Mouse (Mus musculus): ENCODE results near the gene Tmem121. TPM values are rescaled to one million over a fixed set of nuclear protein-coding genes. Genes with fewer than 3 reads are reported as not detected.

Gene Tmem121
- polyA plus RNA-seq, 1 experiment from 2014 or later, result 1.2 TPM

GRCm38 (mm10) chr12:113220447-113220846 is 34.7 kb downstream of the Tmem121 start:
- no peak overlapping the region for H3K4me2 ChIP-seq (replicated peaks; ENCODE audit: low read depth, low read length)
- H3K27me3 ChIP-seq (replicated peaks; ENCODE audit: insufficient read depth, low read length), result no peaks in the 10 kb centered on the region
- no peak overlapping the region for H3K4me3 ChIP-seq (ENCODE audit: low read depth, low read length)
- peak; percentile 32 for ATAC-seq
- no peak overlapping the region for H3K9ac ChIP-seq (replicated peaks; ENCODE audit: low read depth)
- 37% methylated on average over 4 of the region's 4 CpGs for WGBS
- no peaks in the 10 kb centered on the region for H3K4me1 ChIP-seq (ENCODE audit: insufficient read depth, low read depth, low read length)
- TF ChIP-seq EP300 (IDR thresholded peaks at IDR 0.05) (no peak), CTCF (IDR thresholded peaks at IDR 0.05) (peak; percentile 75)
- H3K36me3 ChIP-seq (ENCODE audit: insufficient read depth, low read length), result no peaks in the 10 kb centered on the region
- H3K27ac ChIP-seq (ENCODE audit: low read length), result no peak overlapping the region
- peak; percentile 75 for DNase-seq (ENCODE audit: low spot score)
- H3K9me3 ChIP-seq (ENCODE audit: low read length), result no peaks in the 10 kb centered on the region

- ATAC-seq (no peak; the same call in 1 of the 2 replicates), DNase-seq (ENCODE audit: low spot score) (peak; percentile 21)
- Histone ChIP-seq H3K4me2 (replicated peaks; ENCODE audit: low read depth, low read length) (no peak overlapping the region), H3K27me3 (replicated peaks; ENCODE audit: insufficient read depth, low read length) (no peaks in the 10 kb centered on the region), H3K4me1 (ENCODE audit: insufficient read depth, low read depth, low read length) (no peaks in the 10 kb centered on the region), H3K9ac (replicated peaks; ENCODE audit: low read depth) (no peak overlapping the region), H3K27ac (ENCODE audit: low read length) (no peak overlapping the region), H3K4me3 (ENCODE audit: low read depth, low read length) (no peak overlapping the region), H3K36me3 (ENCODE audit: insufficient read depth, low read length) (no peaks in the 10 kb centered on the region), H3K9me3 (ENCODE audit: low read length) (no peaks in the 10 kb centered on the region)
- 68% methylated on average over 9 of the region's 9 CpGs for WGBS
- TF ChIP-seq EP300 (IDR thresholded peaks at IDR 0.05), result no peak
- TF ChIP-seq CTCF (IDR thresholded peaks at IDR 0.05), result peak; percentile 67
These were observed 35.6 kb downstream of the Tmem121 start for GRCm38 (mm10) chr12:113221289-113221688.

GRCm38 (mm10) chr12:113222121-113222636 is 36.4 kb downstream of the Tmem121 start:
- no peaks in the 10 kb centered on the region for H3K9me3 ChIP-seq (ENCODE audit: low read length)
- ATAC-seq, result peak; percentile 50
- TF ChIP-seq CTCF (IDR thresholded peaks at IDR 0.05) (peak; percentile 80), EP300 (IDR thresholded peaks at IDR 0.05) (no peak)
- no peak overlapping the region for H3K4me3 ChIP-seq (ENCODE audit: low read depth, low read length)
- no peaks in the 10 kb centered on the region for H3K4me1 ChIP-seq (ENCODE audit: insufficient read depth, low read depth, low read length)
- H3K4me2 ChIP-seq (replicated peaks; ENCODE audit: low read depth, low read length), result no peak overlapping the region
- no peaks in the 10 kb centered on the region for H3K36me3 ChIP-seq (ENCODE audit: insufficient read depth, low read length)
- no peaks in the 10 kb centered on the region for H3K27me3 ChIP-seq (replicated peaks; ENCODE audit: insufficient read depth, low read length)
- H3K27ac ChIP-seq (ENCODE audit: low read length), result no peak overlapping the region
- peak; percentile 89 for DNase-seq (ENCODE audit: low spot score)
- WGBS, result 15% methylated on average over 8 of the region's 8 CpGs
- H3K9ac ChIP-seq (replicated peaks; ENCODE audit: low read depth), result no peak overlapping the region

GRCm38 (mm10) chr12:113222748-113223147 is 37.0 kb downstream of the Tmem121 start:
- DNase-seq (ENCODE audit: low spot score) (peak; percentile 29), ATAC-seq (peak; percentile 32; the same call in 1 of the 2 replicates)
- Histone ChIP-seq H3K4me1 (ENCODE audit: insufficient read depth, low read depth, low read length) (no peaks in the 10 kb centered on the region), H3K9me3 (ENCODE audit: low read length) (no peaks in the 10 kb centered on the region), H3K4me2 (replicated peaks; ENCODE audit: low read depth, low read length) (no peak overlapping the region), H3K27me3 (replicated peaks; ENCODE audit: insufficient read depth, low read length) (no peaks in the 10 kb centered on the region), H3K4me3 (ENCODE audit: low read depth, low read length) (no peak overlapping the region), H3K9ac (replicated peaks; ENCODE audit: low read depth) (no peak overlapping the region), H3K27ac (ENCODE audit: low read length) (no peak overlapping the region), H3K36me3 (ENCODE audit: insufficient read depth, low read length) (no peaks in the 10 kb centered on the region)
- WGBS, result 25% methylated on average over 6 of the region's 6 CpGs
- TF ChIP-seq EP300 (IDR thresholded peaks at IDR 0.05) (no peak), CTCF (IDR thresholded peaks at IDR 0.05) (peak; percentile 71)

GRCm38 (mm10) chr12:113224206-113224605 is 38.5 kb downstream of the Tmem121 start:
- no peak overlapping the region for H3K27ac ChIP-seq (ENCODE audit: low read length)
- WGBS, result 68% methylated on average over 5 of the region's 5 CpGs
- ATAC-seq, result no peak

GRCm38 (mm10) chr12:113224687-113225091 is 39.0 kb downstream of the Tmem121 start:
- Histone ChIP-seq H3K4me2 (replicated peaks; ENCODE audit: low read depth, low read length) (no peak overlapping the region), H3K4me1 (ENCODE audit: insufficient read depth, low read depth, low read length) (no peaks in the 10 kb centered on the region), H3K9ac (replicated peaks; ENCODE audit: low read depth) (no peak overlapping the region), H3K9me3 (ENCODE audit: low read length) (no peaks in the 10 kb centered on the region), H3K27ac (ENCODE audit: low read length) (no peak overlapping the region), H3K36me3 (ENCODE audit: insufficient read depth, low read length) (no peaks in the 10 kb centered on the region), H3K27me3 (replicated peaks; ENCODE audit: insufficient read depth, low read length) (no peaks in the 10 kb centered on the region), H3K4me3 (ENCODE audit: low read depth, low read length) (no peak overlapping the region)
- 79% methylated on average over 6 of the region's 6 CpGs for WGBS
- no peak for TF ChIP-seq EP300 (IDR thresholded peaks at IDR 0.05)
- no peak for TF ChIP-seq CTCF (IDR thresholded peaks at IDR 0.05)
- ATAC-seq (no peak), DNase-seq (ENCODE audit: low spot score) (no peak)

More at GRCm38 (mm10) chr12:113224206-113224605, 38.5 kb downstream of the Tmem121 start:
- no peak for TF ChIP-seq EP300 (IDR thresholded peaks at IDR 0.05)
- peak; percentile 39; the same call in 1 of the 2 replicates for TF ChIP-seq CTCF (IDR thresholded peaks at IDR 0.05)
- Histone ChIP-seq H3K4me1 (ENCODE audit: insufficient read depth, low read depth, low read length) (no peaks in the 10 kb centered on the region), H3K36me3 (ENCODE audit: insufficient read depth, low read length) (no peaks in the 10 kb centered on the region), H3K4me3 (ENCODE audit: low read depth, low read length) (no peak overlapping the region), H3K4me2 (replicated peaks; ENCODE audit: low read depth, low read length) (no peak overlapping the region), H3K9me3 (ENCODE audit: low read length) (no peaks in the 10 kb centered on the region), H3K9ac (replicated peaks; ENCODE audit: low read depth) (no peak overlapping the region), H3K27me3 (replicated peaks; ENCODE audit: insufficient read depth, low read length) (no peaks in the 10 kb centered on the region)
- no peak for DNase-seq (ENCODE audit: low spot score)
